Mouse (Mus musculus) forebrain, embryonic 13.5 days (tissue): ENCODE results near the gene Tgfbrap1. TPM values are rescaled to one million over a fixed set of nuclear protein-coding genes. Genes with fewer than 3 reads are reported as not detected.
"Not testable (repeated sequence)": the region's sequence is repeated elsewhere in the genome, so short reads cannot be mapped to it uniquely, and the experiment has no call there.

Source experiments
- ATAC-seq: fragments of 200-750 bp; cut with Nextera tagmentation; 2 replicates; pipeline ENCODE4 v1.8.0; 2017
- H3K27ac ChIP-seq: fragments of 300-500 bp; sonication (generic); 2 replicates; pipeline ENCODE4 v1.5.1; 2015; ENCODE audit warnings: inconsistent platforms, mild to moderate bottlenecking, moderate library complexity
- H3K27me3 ChIP-seq: fragments of 300-500 bp; sonication (generic); 2 replicates; pipeline ENCODE4 v1.6.1; 2015; ENCODE audit warnings: mild to moderate bottlenecking, inconsistent platforms
- H3K36me3 ChIP-seq: fragments of 300-500 bp; sonication (generic); 2 replicates; pipeline ENCODE4 v1.6.1; 2015; ENCODE audit warnings: mild to moderate bottlenecking, inconsistent platforms; ENCODE audit not compliant: poor library complexity, severe bottlenecking
- H3K4me1 ChIP-seq: fragments of 300-500 bp; sonication (generic); 2 replicates; pipeline ENCODE4 v1.6.1; 2015; ENCODE audit warnings: inconsistent platforms
- H3K4me2 ChIP-seq: fragments of 300-500 bp; sonication (generic); 2 replicates; pipeline ENCODE4 v1.6.1; 2015; ENCODE audit warnings: inconsistent platforms, mild to moderate bottlenecking, moderate library complexity
- H3K4me3 ChIP-seq: fragments of 300-500 bp; sonication (generic); 2 replicates; pipeline ENCODE4 v1.5.1; 2015; ENCODE audit warnings: mild to moderate bottlenecking, inconsistent platforms
- H3K9ac ChIP-seq: fragments of 300-500 bp; sonication (generic); 2 replicates; pipeline ENCODE4 v1.6.1; 2015; ENCODE audit warnings: mild to moderate bottlenecking, inconsistent platforms
- H3K9me3 ChIP-seq: fragments of 300-500 bp; sonication (generic); replicated peaks from 2 replicates; pipeline ENCODE4 v1.6.1; 2016; ENCODE audit warnings: inconsistent platforms
- WGBS: fragments of 180-500 bp; shearing (Covaris S2); methylation state at CpG from one replicate; pipeline ENCODE4 v1.1.7; 2015; 5-methylcytosine and 5-hydroxymethylcytosine counted together
- polyA plus RNA-seq: library from polyadenylated mRNA; unstranded; fragments of >200 nt; fragmentation: Nextera tagmentation; extraction: Ambion mirVana; gene quantifications from 2 replicates; pipeline ENCODE4 v1.2.1, GENCODE M21; 2015

Tgfbrap1 gene
- polyA plus RNA-seq, 1 experiment from 2014 or later = 13.2 TPM

- 73% methylated on average over 2 of the region's 2 CpGs for WGBS
- H3K27ac ChIP-seq = peak overlapping the region; percentile 48
- not testable (repeated sequence) for H3K9me3 ChIP-seq, H3K9ac ChIP-seq, ATAC-seq, H3K27me3 ChIP-seq, H3K4me3 ChIP-seq, H3K36me3 ChIP-seq, H3K4me2 ChIP-seq, H3K4me1 ChIP-seq
These were observed 38.1 kb upstream of the Tgfbrap1 start for GRCm38 (mm10) chr1:43136488-43137029.

- 94% methylated on average over 9 of the region's 9 CpGs for WGBS
- Histone ChIP-seq H3K27me3 (no peaks in the 10 kb centered on the region), H3K9me3 (no peaks in the 10 kb centered on the region), H3K4me3 (no peak overlapping the region), H3K4me2 (no peak overlapping the region), H3K27ac (no peak overlapping the region), H3K4me1 (no peaks in the 10 kb centered on the region), H3K9ac (no peak overlapping the region), H3K36me3 (no peaks in the 10 kb centered on the region)
- ATAC-seq = no peak
These were observed 33.2 kb upstream of the Tgfbrap1 start for GRCm38 (mm10) chr1:43131591-43131990.

- Histone ChIP-seq H3K4me2 (no peak overlapping the region), H3K9ac (no peak overlapping the region), H3K9me3 (no peaks in the 10 kb centered on the region), H3K4me3 (no peak overlapping the region), H3K27me3 (no peaks in the 10 kb centered on the region), H3K36me3 (no peaks in the 10 kb centered on the region), H3K4me1 (no peaks in the 10 kb centered on the region), H3K27ac (no peak overlapping the region)
- WGBS = 68% methylated on average over 5 of the region's 5 CpGs
- ATAC-seq = no peak
These were observed 32.0 kb upstream of the Tgfbrap1 start for GRCm38 (mm10) chr1:43130219-43130981.

GRCm38 (mm10) chr1:43127820-43128610 is 29.6 kb upstream of the Tgfbrap1 start:
- Histone ChIP-seq H3K4me2 (no peak overlapping the region), H3K4me3 (no peak overlapping the region), H3K27me3 (no peaks in the 10 kb centered on the region), H3K27ac (no peak overlapping the region), H3K4me1 (no peaks in the 10 kb centered on the region), H3K9me3 (no peaks in the 10 kb centered on the region), H3K9ac (no peak overlapping the region), H3K36me3 (no peaks in the 10 kb centered on the region)
- no peak for ATAC-seq
- WGBS = 71% methylated on average over 8 of the region's 8 CpGs

GRCm38 (mm10) chr1:43127196-43127595 is 28.8 kb upstream of the Tgfbrap1 start:
- Histone ChIP-seq H3K9me3 (no peaks in the 10 kb centered on the region), H3K4me2 (no peak overlapping the region), H3K9ac (no peak overlapping the region), H3K4me3 (no peak overlapping the region), H3K27me3 (no peaks in the 10 kb centered on the region), H3K4me1 (no peaks in the 10 kb centered on the region), H3K36me3 (no peaks in the 10 kb centered on the region), H3K27ac (no peak overlapping the region)
- ATAC-seq = no peak

- H3K4me3 ChIP-seq = no peak overlapping the region
- no peak overlapping the region for H3K4me2 ChIP-seq
- no peak for ATAC-seq
- no peaks in the 10 kb centered on the region for H3K27me3 ChIP-seq
- no peaks in the 10 kb centered on the region for H3K9me3 ChIP-seq
- H3K9ac ChIP-seq = no peak overlapping the region
- 84% methylated on average over 4 of the region's 4 CpGs for WGBS
- H3K27ac ChIP-seq = no peak overlapping the region
- peaks cover 3% of the 10 kb centered on the region; the same call in 1 of the 2 replicates for H3K36me3 ChIP-seq
- H3K4me1 ChIP-seq = no peaks in the 10 kb centered on the region
These were observed 26.3 kb upstream of the Tgfbrap1 start for GRCm38 (mm10) chr1:43124726-43125125.

GRCm38 (mm10) chr1:43122616-43123015 is 24.2 kb upstream of the Tgfbrap1 start:
- peaks cover 15% of the 10 kb centered on the region for H3K36me3 ChIP-seq
- H3K27me3 ChIP-seq = no peaks in the 10 kb centered on the region
- no peak for ATAC-seq
- H3K9me3 ChIP-seq = no peaks in the 10 kb centered on the region
- H3K4me3 ChIP-seq = no peak overlapping the region
- 87% methylated on average over 2 of the region's 2 CpGs for WGBS
- H3K9ac ChIP-seq = no peak overlapping the region
- H3K4me2 ChIP-seq = no peak overlapping the region
- no peak overlapping the region for H3K27ac ChIP-seq
- H3K4me1 ChIP-seq = no peaks in the 10 kb centered on the region

GRCm38 (mm10) chr1:43120950-43121349 is 22.5 kb upstream of the Tgfbrap1 start:
- Histone ChIP-seq H3K4me3 (no peak overlapping the region), H3K4me1 (no peaks in the 10 kb centered on the region), H3K27ac (no peak overlapping the region), H3K9ac (no peak overlapping the region), H3K36me3 (peaks cover 31% of the 10 kb centered on the region), H3K27me3 (no peaks in the 10 kb centered on the region), H3K9me3 (no peaks in the 10 kb centered on the region), H3K4me2 (no peak overlapping the region)
- ATAC-seq = no peak
- 97% methylated on average over 5 of the region's 5 CpGs for WGBS

GRCm38 (mm10) chr1:43117435-43117834 is 19.0 kb upstream of the Tgfbrap1 start:
- Histone ChIP-seq H3K4me2 (no peak overlapping the region), H3K4me1 (no peaks in the 10 kb centered on the region), H3K9ac (no peak overlapping the region), H3K36me3 (peaks cover 57% of the 10 kb centered on the region), H3K4me3 (no peak overlapping the region), H3K27ac (no peak overlapping the region), H3K27me3 (no peaks in the 10 kb centered on the region), H3K9me3 (no peaks in the 10 kb centered on the region)
- no peak for ATAC-seq
- 97% methylated on average over 8 of the region's 8 CpGs for WGBS

- H3K27ac ChIP-seq = no peak overlapping the region
- no peak overlapping the region for H3K4me3 ChIP-seq
- ATAC-seq = 0 out of 2 replicates have a peak, but pooled peaks have one; percentile 38
- no peaks in the 10 kb centered on the region for H3K4me1 ChIP-seq
- H3K36me3 ChIP-seq = peaks cover 71% of the 10 kb centered on the region
- H3K9me3 ChIP-seq = no peaks in the 10 kb centered on the region
- no peak overlapping the region for H3K9ac ChIP-seq
- H3K4me2 ChIP-seq = no peak overlapping the region
- no peaks in the 10 kb centered on the region for H3K27me3 ChIP-seq
- whole genome bisulfite sequencing = 94% methylated on average over 2 of the region's 2 CpGs
These were observed 14.4 kb upstream of the Tgfbrap1 start for GRCm38 (mm10) chr1:43112882-43113281.

- no peak overlapping the region for H3K9ac ChIP-seq
- no peak for ATAC-seq
- no peaks in the 10 kb centered on the region for H3K9me3 ChIP-seq
- no peaks in the 10 kb centered on the region for H3K4me1 ChIP-seq
- 54% methylated on average over 4 of the region's 4 CpGs for WGBS
- H3K4me2 ChIP-seq = no peak overlapping the region
- no peak overlapping the region for H3K27ac ChIP-seq
- H3K27me3 ChIP-seq = no peaks in the 10 kb centered on the region
- no peak overlapping the region for H3K4me3 ChIP-seq
- peaks cover 72% of the 10 kb centered on the region for H3K36me3 ChIP-seq
These were observed 12.1 kb upstream of the Tgfbrap1 start for GRCm38 (mm10) chr1:43110556-43110955.

GRCm38 (mm10) chr1:43108729-43109128 is 10.3 kb upstream of the Tgfbrap1 start:
- Histone ChIP-seq H3K4me1 (no peaks in the 10 kb centered on the region), H3K27ac (no peak overlapping the region), H3K4me2 (no peak overlapping the region), H3K9ac (no peak overlapping the region), H3K36me3 (peaks cover 68% of the 10 kb centered on the region), H3K4me3 (no peak overlapping the region), H3K27me3 (no peaks in the 10 kb centered on the region), H3K9me3 (no peaks in the 10 kb centered on the region)
- ATAC-seq = no peak
- WGBS = 90% methylated on average over 2 of the region's 2 CpGs
